Mouse (Mus musculus) heart, embryonic 13.5 days (tissue): ENCODE results near the gene Tpsg1. TPM values are rescaled to one million over a fixed set of nuclear protein-coding genes. Genes with fewer than 3 reads are reported as not detected.

Experiments used
- ATAC-seq: fragments of 200-750 bp; cut with Nextera tagmentation; 2 replicates; pipeline ENCODE4 v1.8.0; 2017; ENCODE audit warnings: moderate TSS enrichment; ENCODE audit not compliant: insufficient number of reproducible peaks, low FRiP score, low TSS enrichment; ENCODE audit errors: extremely low read depth
- H3K27ac ChIP-seq: fragments of 300-500 bp; sonication (generic); replicated peaks from 2 replicates; pipeline ENCODE4 v1.5.1; 2015; ENCODE audit warnings: moderate library complexity, mild to moderate bottlenecking, inconsistent platforms
- H3K27me3 ChIP-seq: fragments of 300-500 bp; sonication (generic); replicated peaks from 2 replicates; pipeline ENCODE4 v1.6.1; 2015; ENCODE audit warnings: mild to moderate bottlenecking, inconsistent platforms
- H3K36me3 ChIP-seq: fragments of 300-500 bp; sonication (generic); 2 replicates; pipeline ENCODE4 v1.6.1; 2015; ENCODE audit warnings: mild to moderate bottlenecking, inconsistent platforms
- H3K4me1 ChIP-seq: fragments of 300-500 bp; sonication (generic); 2 replicates; pipeline ENCODE4 v1.6.1; 2015; ENCODE audit warnings: inconsistent platforms
- H3K4me2 ChIP-seq: fragments of 300-500 bp; sonication (generic); 2 replicates; pipeline ENCODE4 v1.6.1; 2015; ENCODE audit warnings: inconsistent platforms, mild to moderate bottlenecking, moderate library complexity
- H3K4me3 ChIP-seq: fragments of 300-500 bp; sonication (generic); 2 replicates; pipeline ENCODE4 v1.5.1; 2015; ENCODE audit warnings: moderate library complexity, mild to moderate bottlenecking, inconsistent platforms
- H3K9ac ChIP-seq: fragments of 300-500 bp; sonication (generic); 2 replicates; pipeline ENCODE4 v1.6.1; 2015; ENCODE audit warnings: inconsistent platforms, mild to moderate bottlenecking, moderate library complexity
- H3K9me3 ChIP-seq: fragments of 300-500 bp; sonication (generic); 2 replicates; pipeline ENCODE4 v1.6.1; 2016; ENCODE audit warnings: inconsistent platforms
- WGBS: fragments of 180-500 bp; shearing (Covaris S2); methylation state at CpG from one replicate; pipeline ENCODE4 v1.1.7; 2015; ENCODE audit warnings: mixed read lengths; 5-methylcytosine and 5-hydroxymethylcytosine counted together
- polyA plus RNA-seq: library from polyadenylated mRNA; unstranded; fragments of >200 nt; fragmentation: Nextera tagmentation; extraction: Ambion mirVana; gene quantifications from 2 replicates; pipeline ENCODE4 v1.2.1, GENCODE M21; 2015

Gene Tpsg1
- polyA plus RNA-seq, 1 experiment from 2014 or later, result 0.78 TPM

DNA sequence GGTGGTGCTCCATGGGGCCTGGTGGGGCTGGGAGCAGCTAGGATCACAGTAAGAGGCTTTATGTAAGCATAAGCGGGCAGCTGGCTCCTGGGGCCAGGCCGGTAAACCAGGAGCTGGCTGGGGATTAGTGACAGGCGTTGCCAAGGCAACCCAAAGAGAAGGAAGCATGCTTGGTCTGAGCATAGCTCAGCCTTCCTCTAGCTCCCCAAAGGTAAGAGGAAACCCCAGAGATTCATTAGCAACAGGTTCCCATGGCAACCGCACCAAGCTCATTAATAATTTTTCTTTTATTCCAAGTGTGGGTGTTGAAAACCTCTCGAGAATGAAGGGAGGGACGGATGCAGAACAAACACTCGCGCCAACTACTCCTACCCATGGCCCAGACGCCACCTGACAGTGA is 49.9 kb downstream of the Tpsg1 start:
- Histone ChIP-seq H3K36me3 (peaks cover 21% of the 10 kb centered on the region), H3K9me3 (no peaks in the 10 kb centered on the region), H3K4me3 (no peak overlapping the region), H3K9ac (no peak overlapping the region), H3K4me1 (peaks cover 92% of the 10 kb centered on the region), H3K27me3 (no peaks in the 10 kb centered on the region), H3K27ac (no peak overlapping the region), H3K4me2 (no peak overlapping the region)
- no peak for ATAC-seq
- 47% methylated on average over 9 of the region's 9 CpGs for whole genome bisulfite sequencing

DNA sequence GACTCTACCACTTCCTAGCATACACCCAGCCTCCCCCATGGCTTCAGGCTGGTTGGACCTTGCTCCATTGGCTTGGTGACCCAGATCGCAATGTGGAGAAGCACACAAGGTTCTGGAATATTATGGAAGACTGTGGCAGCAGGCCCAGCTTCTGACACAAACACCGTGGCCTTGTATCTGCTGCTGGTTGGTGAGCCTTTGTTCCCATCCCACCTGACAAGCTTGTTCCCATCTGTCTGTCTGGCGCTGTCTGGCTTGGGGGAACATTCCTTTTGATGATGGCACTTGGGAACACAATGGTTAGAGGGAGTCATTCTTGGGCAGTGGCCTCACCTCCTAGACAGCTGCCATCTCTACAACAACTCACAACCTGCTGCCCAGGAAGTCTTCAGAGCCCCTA is 51.9 kb downstream of the Tpsg1 start:
- Histone ChIP-seq H3K36me3 (peaks cover 21% of the 10 kb centered on the region), H3K27ac (no peak overlapping the region), H3K4me2 (no peak overlapping the region), H3K9ac (no peak overlapping the region), H3K9me3 (no peaks in the 10 kb centered on the region), H3K4me1 (peaks cover 91% of the 10 kb centered on the region), H3K27me3 (no peaks in the 10 kb centered on the region), H3K4me3 (no peak overlapping the region)
- 88% methylated on average over 3 of the region's 3 CpGs for WGBS
- no peak for ATAC-seq

Other genes starting within 250 kb of the Tpsg1 start
- gene Ptx4, start 248.5 kb upstream of the Tpsg1 start, polyA plus RNA-seq, result 0.11 and 0.15 TPM in 2 replicates
- gene Clcn7, start 235.9 kb upstream of the Tpsg1 start, polyA plus RNA-seq, result 15.7 and 17.9 TPM in 2 replicates
- gene Ccdc154, start 206.8 kb upstream of the Tpsg1 start, polyA plus RNA-seq, result not detected in 2 replicates
- 0.27 and 0.28 TPM in 2 replicates for gene Gm38655, start 193.8 kb upstream of the Tpsg1 start, polyA plus RNA-seq
- 22.0 and 25.2 TPM in 2 replicates for gene BC003965, start 184.7 kb upstream of the Tpsg1 start, polyA plus RNA-seq
- gene Unkl, start 180.9 kb upstream of the Tpsg1 start, polyA plus RNA-seq, result 4.3 and 4.5 TPM in 2 replicates
- 27.9 and 28.2 TPM in 2 replicates for gene Gnptg, start 129.1 kb upstream of the Tpsg1 start, polyA plus RNA-seq
- gene Tsr3, start 129.1 kb upstream of the Tpsg1 start, polyA plus RNA-seq, result 27.4 and 31.7 TPM in 2 replicates
- gene Baiap3, start 112.9 kb upstream of the Tpsg1 start, polyA plus RNA-seq, result 0.57 and 0.69 TPM in 2 replicates
- gene Ube2i, start 94.7 kb upstream of the Tpsg1 start, polyA plus RNA-seq, result 372 and 379 TPM in 2 replicates
- 0.16 TPM in 1 of 2 replicates, not detected in the other for gene Prss34, start 70.9 kb upstream of the Tpsg1 start, polyA plus RNA-seq
- gene Prss28, start 60.6 kb upstream of the Tpsg1 start, polyA plus RNA-seq, result not detected in 2 replicates
- not detected in 2 replicates for gene Prss29, start 50.6 kb upstream of the Tpsg1 start, polyA plus RNA-seq
- not detected in 2 replicates for gene Tpsab1, start 23.7 kb upstream of the Tpsg1 start, polyA plus RNA-seq
- not detected in 2 replicates for gene Tpsb2, start 3.0 kb upstream of the Tpsg1 start, polyA plus RNA-seq
- gene Cacna1h, start 64.5 kb downstream of the Tpsg1 start, polyA plus RNA-seq, result 6.5 and 8.1 TPM in 2 replicates
- 0.23 and 0.47 TPM in 2 replicates for gene Tekt4, start 85.3 kb downstream of the Tpsg1 start, polyA plus RNA-seq
- 0.28 and 0.33 TPM in 2 replicates for gene Sstr5, start 128.0 kb downstream of the Tpsg1 start, polyA plus RNA-seq
- 0.53 and 1.5 TPM in 2 replicates for gene Sox8, start 201.4 kb downstream of the Tpsg1 start, polyA plus RNA-seq
- gene Lmf1, start 209.8 kb downstream of the Tpsg1 start, polyA plus RNA-seq, result 30.2 and 35.7 TPM in 2 replicates